Mouse (Mus musculus): Measurements from ENCODE around the gene Slc5a6. TPM values are rescaled to one million over a fixed set of nuclear protein-coding genes. Genes with fewer than 3 reads are reported as not detected.

Gene Slc5a6
- 6.5 and 7.2 TPM in 2 replicates for polyA plus RNA-seq (2014; fragmentation: Nextera tagmentation; extraction: Ambion mirVana)

GRCm38 (mm10) chr5:31048763-31049641, at the start of gene Slc5a6:
Slc5a6 (minus strand) TSS chr5:31048924.
- Histone ChIP-seq H3K4me3 (ENCODE audit: control insufficient read depth in 1 of 2, insufficient read depth in 1 of 2, low read depth in 1 of 2, low read length in 2 of 2) (peak within 1 kb of the TSS; percentile 69 to 74), H3K27ac (replicated peaks in 1 of 2; ENCODE audit: control insufficient read depth in 1 of 2, insufficient read depth in 1 of 2, low read depth in 2 of 2, low read length in 2 of 2) (peak within 1 kb of the TSS; percentile 98 to 99), H3K36me3 (ENCODE audit: control insufficient read depth, insufficient read depth, low read length) (peaks cover 19% of the 10 kb centered on the region), H3K4me1 (ENCODE audit: control insufficient read depth in 2 of 2, insufficient read depth in 2 of 2, low read length in 2 of 2) (peaks cover 0 to 8% of the 10 kb centered on the region in 2 experiments; a peak in 2 of 4 replicates), H3K27me3 (ENCODE audit: control insufficient read depth, insufficient read depth, low read length) (no peaks in the 10 kb centered on the region), H3K9me3 (ENCODE audit: control insufficient read depth, low read length) (no peaks in the 10 kb centered on the region), H3K4me2 (ENCODE audit: low read length) (peak within 1 kb of the TSS; percentile 89), H3K9ac (ENCODE audit: low read length) (peak within 1 kb of the TSS; percentile 92)
- ATAC-seq (ENCODE audit: insufficient number of reproducible peaks, insufficient read depth, low FRiP score, low read depth) = peak; percentile 41
- under 1% methylated on average over 23 of the region's 23 CpGs for WGBS

- ATAC-seq (ENCODE audit: insufficient number of reproducible peaks, insufficient read depth, low FRiP score, low read depth) = no peak
- H3K4me2 ChIP-seq (ENCODE audit: low read length) = peak overlapping the region; percentile 75
- H3K27ac ChIP-seq (replicated peaks in 1 of 2; ENCODE audit: control insufficient read depth in 1 of 2, insufficient read depth in 1 of 2, low read depth in 2 of 2, low read length in 2 of 2) = no peak overlapping the region; a peak in 1 of 4 replicates
- H3K9me3 ChIP-seq (ENCODE audit: control insufficient read depth, low read length) = no peaks in the 10 kb centered on the region
- peaks cover 73% of the 10 kb centered on the region for H3K27me3 ChIP-seq (ENCODE audit: control insufficient read depth, insufficient read depth, low read length)
- WGBS = 31% methylated on average over 11 of the region's 11 CpGs
- H3K4me3 ChIP-seq (ENCODE audit: control insufficient read depth in 1 of 2, insufficient read depth in 1 of 2, low read depth in 1 of 2, low read length in 2 of 2) = peak overlapping the region; percentile 32 to 39
- no peaks in the 10 kb centered on the region for H3K36me3 ChIP-seq (ENCODE audit: control insufficient read depth, insufficient read depth, low read length)
- H3K9ac ChIP-seq (ENCODE audit: low read length) = no peak overlapping the region
- peaks cover 16 to 31% of the 10 kb centered on the region in 2 experiments for H3K4me1 ChIP-seq (ENCODE audit: control insufficient read depth in 2 of 2, insufficient read depth in 2 of 2, low read length in 2 of 2)
Measured at GRCm38 (mm10) chr5:31095711-31096480, 47.2 kb upstream of the Slc5a6 start.

- no peak overlapping the region; a peak in 1 of 4 replicates for H3K27ac ChIP-seq (replicated peaks in 1 of 2; ENCODE audit: control insufficient read depth in 1 of 2, insufficient read depth in 1 of 2, low read depth in 2 of 2, low read length in 2 of 2)
- peak overlapping the region; percentile 39; the same call in 1 of the 2 replicates for H3K9ac ChIP-seq (ENCODE audit: low read length)
- H3K4me1 ChIP-seq (ENCODE audit: control insufficient read depth in 2 of 2, insufficient read depth in 2 of 2, low read length in 2 of 2) = peaks cover 16 to 31% of the 10 kb centered on the region in 2 experiments
- H3K27me3 ChIP-seq (ENCODE audit: control insufficient read depth, insufficient read depth, low read length) = peaks cover 82% of the 10 kb centered on the region
- H3K9me3 ChIP-seq (ENCODE audit: control insufficient read depth, low read length) = no peaks in the 10 kb centered on the region
- no peaks in the 10 kb centered on the region for H3K36me3 ChIP-seq (ENCODE audit: control insufficient read depth, insufficient read depth, low read length)
- WGBS = under 1% methylated on average over 59 of the region's 59 CpGs
- H3K4me2 ChIP-seq (ENCODE audit: low read length) = peak overlapping the region; percentile 75
- peak overlapping the region; percentile 32 to 39 for H3K4me3 ChIP-seq (ENCODE audit: control insufficient read depth in 1 of 2, insufficient read depth in 1 of 2, low read depth in 1 of 2, low read length in 2 of 2)
- peak; percentile 69; the same call in 1 of the 2 replicates for ATAC-seq (ENCODE audit: insufficient number of reproducible peaks, insufficient read depth, low FRiP score, low read depth)
Measured at GRCm38 (mm10) chr5:31094799-31095691, 46.3 kb upstream of the Slc5a6 start.

- H3K9ac ChIP-seq (ENCODE audit: low read length) = no peak overlapping the region; the same call in 1 of the 2 replicates
- 2% methylated on average over 29 of the region's 29 CpGs for WGBS
Measured at GRCm38 (mm10) chr5:31094100-31094798, 45.5 kb upstream of the Slc5a6 start.

GRCm38 (mm10) chr5:31093151-31094041, 44.7 kb upstream of the Slc5a6 start:
- Histone ChIP-seq H3K9me3 (ENCODE audit: control insufficient read depth, low read length) (no peaks in the 10 kb centered on the region), H3K36me3 (ENCODE audit: control insufficient read depth, insufficient read depth, low read length) (no peaks in the 10 kb centered on the region), H3K27ac (replicated peaks in 1 of 2; ENCODE audit: control insufficient read depth in 1 of 2, insufficient read depth in 1 of 2, low read depth in 2 of 2, low read length in 2 of 2) (no peak overlapping the region), H3K27me3 (ENCODE audit: control insufficient read depth, insufficient read depth, low read length) (peaks cover 95% of the 10 kb centered on the region), H3K4me2 (ENCODE audit: low read length) (peak overlapping the region; percentile 75), H3K4me3 (ENCODE audit: control insufficient read depth in 1 of 2, insufficient read depth in 1 of 2, low read depth in 1 of 2, low read length in 2 of 2) (peak overlapping the region; percentile 31 to 41), H3K4me1 (ENCODE audit: control insufficient read depth in 2 of 2, insufficient read depth in 2 of 2, low read length in 2 of 2) (peaks cover 16 to 31% of the 10 kb centered on the region in 2 experiments), H3K9ac (ENCODE audit: low read length) (peak overlapping the region; percentile 21; the same call in 1 of the 2 replicates)
- ATAC-seq (ENCODE audit: insufficient number of reproducible peaks, insufficient read depth, low FRiP score, low read depth) = no peak
- WGBS = under 1% methylated on average over 53 of the region's 54 CpGs

More at GRCm38 (mm10) chr5:31094100-31094798, 45.5 kb upstream of the Slc5a6 start:
- ATAC-seq (ENCODE audit: insufficient number of reproducible peaks, insufficient read depth, low FRiP score, low read depth) = no peak
- peak overlapping the region; percentile 32 to 39 for H3K4me3 ChIP-seq (ENCODE audit: control insufficient read depth in 1 of 2, insufficient read depth in 1 of 2, low read depth in 1 of 2, low read length in 2 of 2)
- H3K9me3 ChIP-seq (ENCODE audit: control insufficient read depth, low read length) = no peaks in the 10 kb centered on the region
- peaks cover 16 to 31% of the 10 kb centered on the region in 2 experiments for H3K4me1 ChIP-seq (ENCODE audit: control insufficient read depth in 2 of 2, insufficient read depth in 2 of 2, low read length in 2 of 2)
- H3K27ac ChIP-seq (replicated peaks in 1 of 2; ENCODE audit: control insufficient read depth in 1 of 2, insufficient read depth in 1 of 2, low read depth in 2 of 2, low read length in 2 of 2) = no peak overlapping the region
- H3K27me3 ChIP-seq (ENCODE audit: control insufficient read depth, insufficient read depth, low read length) = peaks cover 90% of the 10 kb centered on the region
- no peaks in the 10 kb centered on the region for H3K36me3 ChIP-seq (ENCODE audit: control insufficient read depth, insufficient read depth, low read length)
- H3K4me2 ChIP-seq (ENCODE audit: low read length) = peak overlapping the region; percentile 75

Measured in heart, embryonic 14.5 days (tissue).